Mouse (Mus musculus) intestine, embryonic 15.5 days (tissue): Measurements from ENCODE around the gene Gm9747. TPM values are rescaled to one million over a fixed set of nuclear protein-coding genes. Genes with fewer than 3 reads are reported as not detected.

ENCODE experiments used
- ATAC-seq: fragments of 200-750 bp; cut with Nextera tagmentation; 2 replicates; pipeline ENCODE4 v1.8.0; 2017; ENCODE audit warnings: moderate TSS enrichment, moderate library complexity
- H3K27ac ChIP-seq: fragments of 300-500 bp; sonication (generic); 2 replicates; pipeline ENCODE4 v1.5.1; 2015; ENCODE audit warnings: mild to moderate bottlenecking, inconsistent platforms
- H3K27me3 ChIP-seq: fragments of 300-500 bp; sonication (generic); replicated peaks from 2 replicates; pipeline ENCODE4 v1.6.1; 2015; ENCODE audit warnings: inconsistent platforms
- H3K36me3 ChIP-seq: fragments of 300-500 bp; sonication (generic); 2 replicates; pipeline ENCODE4 v1.6.1; 2015; ENCODE audit warnings: inconsistent platforms
- H3K4me1 ChIP-seq: fragments of 300-500 bp; sonication (generic); replicated peaks from 2 replicates; pipeline ENCODE4 v1.6.1; 2015; ENCODE audit warnings: inconsistent platforms
- H3K4me2 ChIP-seq: fragments of 300-500 bp; sonication (generic); replicated peaks from 2 replicates; pipeline ENCODE4 v1.6.1; 2015; ENCODE audit warnings: mild to moderate bottlenecking, inconsistent platforms
- H3K4me3 ChIP-seq: fragments of 300-500 bp; sonication (generic); replicated peaks from 2 replicates; pipeline ENCODE4 v1.5.1; 2015; ENCODE audit warnings: inconsistent platforms
- H3K9ac ChIP-seq: fragments of 300-500 bp; sonication (generic); 2 replicates; pipeline ENCODE4 v1.6.1; 2015; ENCODE audit warnings: inconsistent platforms
- H3K9me3 ChIP-seq: fragments of 300-500 bp; sonication (generic); 2 replicates; pipeline ENCODE4 v1.6.1; 2016; ENCODE audit warnings: inconsistent platforms
- WGBS: fragments of 180-500 bp; shearing (Covaris S2); methylation state at CpG from one replicate; pipeline ENCODE4 v1.1.7; 2015; 5-methylcytosine and 5-hydroxymethylcytosine counted together
- polyA plus RNA-seq: library from polyadenylated mRNA; unstranded; fragments of >200 nt; fragmentation: Nextera tagmentation; extraction: Ambion mirVana; gene quantifications from 2 replicates; pipeline ENCODE4 v1.2.1, GENCODE M21; 2015

The Gm9747 gene
- polyA plus RNA-seq = 8.6 and 9.2 TPM in 2 replicates

DNA sequence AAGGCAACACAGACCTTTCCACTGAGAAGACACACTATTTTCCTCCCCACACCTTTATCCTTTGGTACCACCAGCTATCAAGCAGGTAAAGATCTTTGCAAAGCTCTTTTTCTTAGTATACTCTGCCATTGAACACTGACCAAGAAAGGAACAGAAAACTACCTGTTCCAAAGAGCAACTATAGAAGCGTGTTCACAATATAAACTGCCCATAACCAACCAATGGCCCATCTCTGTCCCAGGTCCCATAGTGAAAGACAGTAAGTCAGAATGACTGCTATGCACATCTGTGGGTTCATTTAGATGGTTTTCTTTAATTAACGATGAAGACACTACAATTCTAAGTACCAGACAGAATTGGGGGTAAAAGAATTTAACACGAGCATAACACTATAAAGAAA is at the start of gene Gm9747:
TSS of gene Gm9747 (plus strand) at position 301 of the 400 bp plus-strand sequence.
- Histone ChIP-seq H3K4me3 (no peak within 1 kb of the TSS), H3K9me3 (no peaks in the 10 kb centered on the region), H3K4me2 (no peak within 1 kb of the TSS), H3K36me3 (no peaks in the 10 kb centered on the region), H3K9ac (no peak within 1 kb of the TSS), H3K27ac (no peak within 1 kb of the TSS), H3K27me3 (no peaks in the 10 kb centered on the region), H3K4me1 (no peaks in the 10 kb centered on the region)
- WGBS = 91% methylated on average over 3 of the region's 3 CpGs
- ATAC-seq = no peak

DNA sequence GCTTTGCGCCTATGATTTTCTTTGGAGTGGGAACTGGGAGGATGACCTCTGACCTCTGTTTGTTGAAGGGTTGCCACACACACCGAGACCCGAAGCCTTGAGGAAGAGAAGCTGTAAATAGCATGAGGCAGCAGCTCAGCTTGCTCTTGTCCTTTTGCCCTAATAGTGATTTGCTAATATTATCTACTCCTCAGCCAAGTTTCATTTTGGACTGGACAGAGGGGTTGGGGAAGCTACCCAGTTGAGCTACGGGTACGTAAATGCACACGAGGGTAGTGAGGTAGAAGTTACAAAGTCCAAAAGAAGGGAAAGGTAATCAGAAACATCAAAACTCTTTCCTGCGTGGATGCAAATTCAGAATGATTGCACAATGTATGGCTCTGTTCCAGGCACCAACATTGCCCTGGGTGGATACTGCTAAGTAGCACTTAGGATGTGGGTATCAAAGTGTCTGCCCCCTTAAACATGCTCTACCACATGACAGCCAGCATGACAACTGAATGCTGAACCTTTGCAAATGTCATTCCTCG is 48.9 kb upstream of the Gm9747 start:
- 0 out of 2 replicates have a peak, but pooled peaks have one; percentile 23 for ATAC-seq
- no peaks in the 10 kb centered on the region for H3K4me1 ChIP-seq
- no peak overlapping the region for H3K9ac ChIP-seq
- no peak overlapping the region for H3K27ac ChIP-seq
- no peaks in the 10 kb centered on the region for H3K9me3 ChIP-seq
- no peaks in the 10 kb centered on the region for H3K27me3 ChIP-seq
- WGBS = 63% methylated on average over 8 of the region's 8 CpGs
- no peak overlapping the region for H3K4me2 ChIP-seq
- no peak overlapping the region for H3K4me3 ChIP-seq
- H3K36me3 ChIP-seq = no peaks in the 10 kb centered on the region

GRCm38 (mm10) chr1:82188549-82189231 is 44.2 kb upstream of the Gm9747 start:
- Histone ChIP-seq H3K9me3 (no peaks in the 10 kb centered on the region), H3K27me3 (no peaks in the 10 kb centered on the region), H3K36me3 (no peaks in the 10 kb centered on the region), H3K27ac (no peak overlapping the region), H3K4me1 (peaks cover 3% of the 10 kb centered on the region), H3K4me3 (no peak overlapping the region), H3K9ac (no peak overlapping the region), H3K4me2 (no peak overlapping the region)
- 71% methylated on average over 10 of the region's 10 CpGs for WGBS
- peak; percentile 72 for ATAC-seq

- Histone ChIP-seq H3K4me1 (peaks cover 3% of the 10 kb centered on the region), H3K27me3 (no peaks in the 10 kb centered on the region), H3K4me2 (no peak overlapping the region), H3K9me3 (no peaks in the 10 kb centered on the region), H3K36me3 (no peaks in the 10 kb centered on the region), H3K4me3 (no peak overlapping the region), H3K9ac (no peak overlapping the region), H3K27ac (no peak overlapping the region)
- peak; percentile 36; the same call in 1 of the 2 replicates for ATAC-seq
- WGBS = 25% methylated on average over 3 of the region's 3 CpGs
Measured at GRCm38 (mm10) chr1:82189516-82189915, 43.4 kb upstream of the Gm9747 start.

GRCm38 (mm10) chr1:82191579-82191978 is 41.3 kb upstream of the Gm9747 start:
- H3K27me3 ChIP-seq = no peaks in the 10 kb centered on the region
- H3K4me1 ChIP-seq = peaks cover 3% of the 10 kb centered on the region
- H3K9ac ChIP-seq = no peak overlapping the region
- no peaks in the 10 kb centered on the region for H3K36me3 ChIP-seq
- no peak overlapping the region for H3K4me3 ChIP-seq
- no peak overlapping the region for H3K27ac ChIP-seq
- H3K9me3 ChIP-seq = no peaks in the 10 kb centered on the region
- 60% methylated on average over 3 of the region's 3 CpGs for WGBS
- ATAC-seq = no peak
- no peak overlapping the region for H3K4me2 ChIP-seq

DNA sequence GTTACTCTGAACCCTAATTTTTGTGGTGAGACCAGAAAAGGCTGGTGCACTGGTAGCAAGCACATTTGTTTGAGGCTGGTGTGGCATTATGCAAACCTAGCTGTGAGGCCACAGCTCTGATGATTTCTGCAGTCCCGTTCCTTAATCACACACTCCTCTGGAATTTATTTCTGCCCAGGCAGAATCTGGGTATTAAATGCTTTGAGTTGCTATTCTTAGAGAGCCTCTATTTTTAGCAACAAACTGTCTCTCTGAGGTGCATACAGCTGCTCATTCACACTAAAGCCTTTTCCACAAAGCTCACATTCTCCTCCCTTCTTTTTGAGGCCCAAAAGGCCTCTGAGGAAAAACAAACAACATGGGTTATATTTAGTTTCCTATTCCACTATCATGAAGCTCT is 33.0 kb upstream of the Gm9747 start:
- no peaks in the 10 kb centered on the region for H3K9me3 ChIP-seq
- whole genome bisulfite sequencing = 13% methylated on average over 1 of the region's 1 CpGs
- peak; percentile 63; the same call in 1 of the 2 replicates for ATAC-seq
- H3K4me1 ChIP-seq = peaks cover 7% of the 10 kb centered on the region; the same call in 1 of the 2 replicates
- peak overlapping the region; percentile 48 for H3K27ac ChIP-seq
- H3K27me3 ChIP-seq = no peaks in the 10 kb centered on the region
- H3K9ac ChIP-seq = no peak overlapping the region
- H3K36me3 ChIP-seq = no peaks in the 10 kb centered on the region
- no peak overlapping the region for H3K4me2 ChIP-seq
- no peak overlapping the region for H3K4me3 ChIP-seq

DNA sequence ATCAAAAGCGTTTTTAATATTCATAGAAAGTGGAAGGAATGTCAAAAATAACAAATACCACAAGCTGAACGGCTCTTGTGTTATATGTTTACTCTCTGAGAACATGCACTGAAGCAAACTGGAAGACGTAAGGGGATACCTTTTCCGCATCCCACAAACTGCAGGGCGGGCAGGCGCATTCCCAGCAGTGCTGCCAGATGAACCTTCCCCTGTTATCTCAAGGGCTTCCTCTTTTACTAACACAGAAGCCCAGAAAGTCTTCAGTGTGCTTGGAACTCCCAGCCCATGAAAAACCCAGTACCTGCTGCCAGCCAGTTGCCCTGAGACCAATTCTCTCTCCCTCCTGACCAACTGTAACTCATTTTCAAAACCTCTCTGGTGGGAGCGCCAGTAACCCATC is 32.3 kb upstream of the Gm9747 start:
- Histone ChIP-seq H3K9me3 (no peaks in the 10 kb centered on the region), H3K36me3 (no peaks in the 10 kb centered on the region), H3K4me2 (no peak overlapping the region), H3K9ac (no peak overlapping the region), H3K4me1 (peaks cover 7% of the 10 kb centered on the region; the same call in 1 of the 2 replicates), H3K27me3 (no peaks in the 10 kb centered on the region), H3K4me3 (no peak overlapping the region), H3K27ac (no peak overlapping the region)
- no peak for ATAC-seq
- 55% methylated on average over 7 of the region's 7 CpGs for WGBS

DNA sequence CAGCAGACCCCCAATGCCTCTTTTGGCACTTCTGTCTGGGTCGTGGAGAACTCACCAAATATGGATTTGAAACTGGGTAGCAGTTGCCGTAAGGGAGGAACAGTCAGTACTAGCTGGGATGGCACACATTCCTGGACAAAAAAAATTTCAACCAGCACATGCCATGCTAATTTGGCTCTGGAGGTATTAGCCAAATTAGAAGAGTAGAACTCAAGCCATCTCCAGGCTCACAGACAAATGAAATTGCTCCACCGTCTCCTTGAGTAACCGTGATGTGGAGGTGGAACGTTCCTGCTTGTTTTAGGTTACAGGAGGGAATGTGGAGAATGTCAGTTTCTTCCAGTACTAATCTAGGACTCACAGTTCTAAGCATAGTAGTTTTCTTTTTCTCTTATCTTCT is 25.4 kb upstream of the Gm9747 start:
- Histone ChIP-seq H3K4me1 (no peaks in the 10 kb centered on the region), H3K9ac (no peak overlapping the region), H3K36me3 (no peaks in the 10 kb centered on the region), H3K4me3 (no peak overlapping the region), H3K9me3 (no peaks in the 10 kb centered on the region), H3K4me2 (no peak overlapping the region), H3K27ac (no peak overlapping the region), H3K27me3 (no peaks in the 10 kb centered on the region)
- ATAC-seq = no peak
- 81% methylated on average over 5 of the region's 5 CpGs for WGBS

- H3K27ac ChIP-seq = no peak overlapping the region
Measured at GRCm38 (mm10) chr1:82220673-82221396, 12.1 kb upstream of the Gm9747 start.

DNA sequence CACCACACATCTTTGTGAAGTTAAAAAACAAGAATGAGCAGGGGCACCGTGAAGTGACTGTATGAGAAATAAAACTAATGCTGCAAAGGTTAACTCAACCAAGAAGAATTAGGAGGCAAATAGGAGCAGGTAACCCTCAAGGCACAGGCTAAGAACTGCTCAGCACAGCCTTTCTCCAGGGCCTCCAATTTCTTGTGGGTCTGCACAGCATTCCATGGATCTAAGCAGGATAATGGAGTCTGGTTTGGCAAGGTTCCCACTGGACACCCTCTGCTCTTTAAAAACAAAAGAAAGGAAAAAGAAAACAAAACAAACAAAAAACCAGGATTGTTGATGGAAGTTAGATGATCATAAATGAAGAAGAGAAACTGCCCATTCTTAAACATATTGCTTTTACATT is 11.4 kb upstream of the Gm9747 start:
- Histone ChIP-seq H3K4me1 (no peaks in the 10 kb centered on the region), H3K9me3 (no peaks in the 10 kb centered on the region), H3K4me3 (no peak overlapping the region), H3K36me3 (no peaks in the 10 kb centered on the region), H3K4me2 (no peak overlapping the region), H3K9ac (no peak overlapping the region), H3K27ac (no peak overlapping the region), H3K27me3 (no peaks in the 10 kb centered on the region)
- WGBS = 76% methylated on average over 1 of the region's 1 CpGs
- ATAC-seq = no peak

More at GRCm38 (mm10) chr1:82220673-82221396, 12.1 kb upstream of the Gm9747 start:
- ATAC-seq = no peak
- H3K4me3 ChIP-seq = no peak overlapping the region
- no peaks in the 10 kb centered on the region for H3K9me3 ChIP-seq
- no peak overlapping the region for H3K4me2 ChIP-seq
- H3K9ac ChIP-seq = no peak overlapping the region
- no peaks in the 10 kb centered on the region for H3K27me3 ChIP-seq
- no peaks in the 10 kb centered on the region for H3K36me3 ChIP-seq
- H3K4me1 ChIP-seq = no peaks in the 10 kb centered on the region
- WGBS = 53% methylated on average over 12 of the region's 12 CpGs

GRCm38 (mm10) chr1:82223042-82223795 is 9.7 kb upstream of the Gm9747 start:
- no peaks in the 10 kb centered on the region for H3K4me1 ChIP-seq
- H3K9ac ChIP-seq = no peak overlapping the region
- H3K36me3 ChIP-seq = no peaks in the 10 kb centered on the region
- no peak overlapping the region for H3K27ac ChIP-seq
- no peak for ATAC-seq
- 90% methylated on average over 5 of the region's 5 CpGs for WGBS
- H3K4me3 ChIP-seq = no peak overlapping the region
- H3K9me3 ChIP-seq = no peaks in the 10 kb centered on the region
- no peaks in the 10 kb centered on the region for H3K27me3 ChIP-seq
- no peak overlapping the region for H3K4me2 ChIP-seq

- no peaks in the 10 kb centered on the region for H3K36me3 ChIP-seq
- no peaks in the 10 kb centered on the region for H3K4me1 ChIP-seq
- no peak for ATAC-seq
- no peak overlapping the region for H3K4me3 ChIP-seq
- no peaks in the 10 kb centered on the region for H3K9me3 ChIP-seq
- no peak overlapping the region for H3K27ac ChIP-seq
- no peak overlapping the region for H3K4me2 ChIP-seq
- no peaks in the 10 kb centered on the region for H3K27me3 ChIP-seq
- H3K9ac ChIP-seq = no peak overlapping the region
Measured at GRCm38 (mm10) chr1:82228841-82229240, 4.1 kb upstream of the Gm9747 start.
